Mouse (Mus musculus) embryonic fibroblast, embryonic 13.5 days (primary cell): ENCODE results near the gene Adad2. TPM values are rescaled to one million over a fixed set of nuclear protein-coding genes. Genes with fewer than 3 reads are reported as not detected.

Source experiments
- H3K27ac ChIP-seq: 2 replicates; pipeline ENCODE4 v1.5.1; 2012; ENCODE audit warnings: low read length, control low read depth, inconsistent platforms; ENCODE audit not compliant: insufficient read depth
- H3K4me1 ChIP-seq: 2 replicates; pipeline ENCODE4 v1.6.1; 2011; ENCODE audit warnings: low read length; ENCODE audit not compliant: control insufficient read depth, insufficient read depth
- H3K4me3 ChIP-seq: 2 replicates; pipeline ENCODE4 v1.5.1; 2011; ENCODE audit warnings: mild to moderate bottlenecking, control low read depth, low read length; ENCODE audit not compliant: insufficient read depth
- CTCF ChIP-seq: IDR thresholded peaks from 2 replicates; pipeline ENCODE4 v1.5.1; 2011; ENCODE audit warnings: mild to moderate bottlenecking, control low read depth, low read length, moderate library complexity, borderline replicate concordance; ENCODE audit not compliant: insufficient read depth
- POLR2A ChIP-seq: IDR thresholded peaks from 2 replicates; pipeline ENCODE4 v1.6.1; 2011; ENCODE audit warnings: low read depth, mild to moderate bottlenecking, control low read depth, low read length, moderate library complexity
- polyA plus RNA-seq: library from polyadenylated mRNA; stranded (reverse); fragments of >200 nt; gene quantifications from 2 replicates; pipeline ENCODE4 v1.2.4, GENCODE M21; 2011; ENCODE audit warnings: low read depth; ENCODE audit not compliant: missing spikeins, insufficient read length

Adad2 gene
- polyA plus RNA-seq, 1 experiment = not detected

GRCm38 (mm10) chr8:119636766-119637165, 24.2 kb downstream of the Adad2 start:
- no peak for TF ChIP-seq CTCF
- Histone ChIP-seq H3K4me3 (no peak overlapping the region), H3K4me1 (no peaks in the 10 kb centered on the region), H3K27ac (no peak overlapping the region)

DNA sequence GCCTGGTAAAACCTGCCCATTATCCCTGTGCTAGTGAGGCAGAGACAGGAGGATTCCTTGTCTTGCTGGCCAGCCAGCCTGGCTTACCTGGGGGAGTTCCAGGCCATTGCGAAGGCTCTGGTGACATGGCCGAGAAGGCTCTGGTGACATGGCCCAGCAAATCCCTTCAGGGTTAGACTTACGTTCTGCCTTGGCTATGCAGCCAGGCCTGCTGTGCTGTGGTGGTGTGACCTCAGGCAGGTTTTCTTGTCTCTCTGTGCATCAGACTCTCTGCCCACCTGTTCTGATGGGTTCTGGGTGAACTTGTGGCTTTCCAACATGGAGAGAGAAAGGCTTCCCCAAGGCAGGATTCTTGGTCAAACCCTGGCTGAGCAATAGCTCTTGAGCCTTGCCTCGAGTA, 24.8 kb downstream of the Adad2 start:
- H3K4me1 ChIP-seq = no peaks in the 10 kb centered on the region
- TF ChIP-seq POLR2A (no peak), CTCF (no peak)
- no peak overlapping the region for H3K27ac ChIP-seq
- H3K4me3 ChIP-seq = no peak overlapping the region

- Histone ChIP-seq H3K4me3 (no peak overlapping the region), H3K4me1 (no peaks in the 10 kb centered on the region)
Observed at GRCm38 (mm10) chr8:119638261-119638660, 25.7 kb downstream of the Adad2 start.

DNA sequence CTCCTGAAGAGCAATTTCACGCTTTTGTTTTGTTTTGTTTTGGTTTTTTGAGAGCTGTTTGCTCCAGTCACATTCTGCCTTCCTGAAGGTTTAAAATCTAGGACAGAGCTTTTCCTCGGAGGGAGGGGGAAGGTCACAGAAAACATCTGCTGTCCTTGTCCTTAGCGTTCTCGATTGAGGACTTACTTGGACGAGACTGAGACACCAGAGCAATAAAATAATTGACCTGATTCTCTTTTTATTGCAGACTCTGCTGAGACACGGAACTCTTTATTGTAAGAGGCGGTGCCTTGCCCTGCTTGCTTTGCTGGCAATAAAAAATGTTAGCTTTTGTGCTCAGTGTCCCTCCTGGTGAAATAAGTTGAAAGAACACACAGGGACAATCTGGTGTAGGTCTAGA, 27.3 kb downstream of the Adad2 start:
- Histone ChIP-seq H3K27ac (no peak overlapping the region), H3K4me1 (no peaks in the 10 kb centered on the region), H3K4me3 (no peak overlapping the region)
- TF ChIP-seq POLR2A = no peak
- no peak for TF ChIP-seq CTCF

More at GRCm38 (mm10) chr8:119638261-119638660, 25.7 kb downstream of the Adad2 start:
- H3K27ac ChIP-seq = no peak overlapping the region
- TF ChIP-seq CTCF (no peak), POLR2A (no peak)

DNA sequence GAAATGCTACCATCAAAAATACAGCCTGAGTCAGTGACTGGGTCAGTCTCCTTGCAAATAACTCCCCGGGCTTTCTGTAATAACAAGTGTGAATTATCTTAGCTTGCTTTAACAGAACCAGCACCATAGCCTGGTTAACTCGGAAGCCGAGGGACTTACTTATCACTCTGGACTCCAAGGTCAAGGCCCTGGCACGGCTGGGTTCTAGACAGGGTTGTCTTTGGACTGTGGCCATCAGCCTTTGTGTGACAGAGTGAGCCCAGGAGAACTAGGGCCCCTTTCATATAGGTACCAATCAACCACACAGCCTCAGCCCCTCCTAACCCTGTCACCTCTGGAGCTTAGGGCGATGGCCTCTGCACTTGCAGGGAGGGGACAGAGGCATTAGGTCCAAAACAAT, 28.5 kb downstream of the Adad2 start:
- TF ChIP-seq CTCF (no peak), POLR2A (no peak)
- Histone ChIP-seq H3K4me3 (no peak overlapping the region), H3K27ac (no peak overlapping the region), H3K4me1 (no peaks in the 10 kb centered on the region)

DNA sequence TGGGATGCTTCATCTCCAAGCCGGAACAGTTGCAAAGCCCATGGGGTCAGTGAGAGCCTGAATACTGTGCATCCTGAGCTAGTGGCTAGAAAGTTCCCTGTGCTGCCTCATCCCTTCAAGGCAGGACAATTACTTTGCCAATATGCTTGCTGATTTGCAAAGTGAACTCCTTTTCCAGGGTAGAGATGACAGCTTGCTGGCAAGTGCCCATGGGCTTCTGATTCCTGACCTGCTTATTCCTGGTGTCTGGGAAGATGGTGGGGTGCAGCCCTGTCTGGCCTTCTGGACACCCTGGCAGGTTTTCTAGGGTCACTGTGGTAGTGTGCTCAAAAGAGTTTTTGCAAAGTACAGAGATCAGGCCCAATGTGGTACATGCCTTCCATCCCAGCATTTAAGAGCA, 30.4 kb downstream of the Adad2 start:
- Histone ChIP-seq H3K4me3 (no peak overlapping the region), H3K27ac (no peak overlapping the region), H3K4me1 (no peaks in the 10 kb centered on the region)
- TF ChIP-seq CTCF = no peak
- TF ChIP-seq POLR2A = no peak

DNA sequence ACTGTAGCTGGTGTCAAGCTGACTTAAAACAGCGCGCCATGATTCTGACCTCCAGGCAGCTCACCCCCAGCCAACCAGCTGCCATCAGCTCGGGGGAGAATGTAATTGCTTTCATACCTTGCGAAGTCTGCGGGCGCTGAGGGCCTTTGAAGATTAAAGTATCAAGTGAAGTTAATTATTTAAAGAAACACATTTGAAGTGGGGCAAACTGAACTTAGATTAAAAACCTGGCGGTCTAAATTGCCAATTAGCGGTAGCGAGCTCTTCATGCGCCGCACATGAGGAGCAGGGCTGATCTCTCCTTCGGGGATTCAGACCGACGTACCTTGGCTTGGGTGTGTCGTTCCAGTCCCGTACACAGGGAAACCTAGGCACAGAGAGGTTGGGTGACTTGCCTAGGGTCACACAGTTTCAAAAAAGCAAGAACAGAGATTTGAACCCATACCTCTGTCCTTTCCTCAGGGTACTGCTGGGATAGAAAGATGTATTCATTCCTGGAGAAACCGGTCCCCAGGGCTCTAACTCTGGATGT, 31.9 kb downstream of the Adad2 start:
- TF ChIP-seq CTCF = no peak
- TF ChIP-seq POLR2A = no peak
- no peak overlapping the region for H3K4me3 ChIP-seq
- no peak overlapping the region for H3K27ac ChIP-seq
- no peaks in the 10 kb centered on the region for H3K4me1 ChIP-seq

GRCm38 (mm10) chr8:119644981-119645597, 32.5 kb downstream of the Adad2 start:
- no peaks in the 10 kb centered on the region for H3K4me1 ChIP-seq
- H3K4me3 ChIP-seq = no peak overlapping the region
- TF ChIP-seq POLR2A (no peak), CTCF (no peak)
- no peak overlapping the region for H3K27ac ChIP-seq

DNA sequence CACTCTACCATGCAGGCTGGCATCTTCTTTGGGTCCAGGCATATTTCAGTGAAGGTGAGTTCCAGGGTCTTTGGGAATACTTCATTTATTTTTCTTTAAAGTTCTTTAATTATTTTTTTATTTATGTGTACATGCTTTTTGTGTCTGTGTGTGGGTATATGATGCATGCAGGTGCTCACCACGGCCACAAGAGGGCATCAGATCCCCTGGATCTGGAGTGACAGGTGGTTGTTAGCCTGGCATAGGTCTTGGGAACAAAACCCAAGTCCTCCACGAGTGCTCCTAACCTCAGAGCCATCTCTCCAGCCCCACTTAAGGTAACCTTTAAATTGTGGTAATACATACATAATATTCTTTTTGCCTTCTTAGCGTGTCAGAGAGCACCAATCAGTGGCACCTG, 33.6 kb downstream of the Adad2 start:
- Histone ChIP-seq H3K4me1 (no peaks in the 10 kb centered on the region), H3K27ac (no peak overlapping the region), H3K4me3 (no peak overlapping the region)
- 0 out of 2 replicates have a peak, but pooled peaks have one; percentile 17 for TF ChIP-seq CTCF
- TF ChIP-seq POLR2A = no peak

- H3K27ac ChIP-seq = no peak overlapping the region
- TF ChIP-seq POLR2A (no peak), CTCF (no peak)
Observed at GRCm38 (mm10) chr8:119646846-119647245, 34.3 kb downstream of the Adad2 start.

More at GRCm38 (mm10) chr8:119646846-119647245, 34.3 kb downstream of the Adad2 start:
- H3K4me3 ChIP-seq = no peak overlapping the region
- no peaks in the 10 kb centered on the region for H3K4me1 ChIP-seq
